In genomic region chr15:62903047-62903822, GRCm38 (mm10) we compare ENCODE assay signal across 9 mouse cellular contexts.
A peak's percentile ranks its signal among the peaks of the same experiment; 100 is the strongest.
DNase-seq lines count a peak whose midpoint lies in the region; ATAC-seq lines count a peak whose summit lies in the region.
"Had no signal": no experiment of that assay in that cellular context is flagged by ENCODE, and none has a peak within 500 bp of the region (broad histone marks: within the 10 kb centered on the region; RNA-seq: fewer than 3 reads in every experiment).

No protein-coding gene starts in this region.

- no peak overlapping the region for H3K4me3 ChIP-seq in embryonic facial prominence, embryonic 15.5 days (replicated peaks)
- no peak overlapping the region for H3K4me3 ChIP-seq in heart, embryonic 14.5 days (ENCODE audit: control insufficient read depth in 1 of 2, insufficient read depth in 1 of 2, low read depth in 1 of 2, low read length in 2 of 2)
- no peak overlapping the region for H3K4me3 ChIP-seq in limb, embryonic 15.5 days
- H3K4me3 ChIP-seq in neural tube, embryonic 15.5 days (replicated peaks) = no peak overlapping the region
- H3K4me3 ChIP-seq: liver, embryonic 13.5 days had no signal

- peaks cover 9% of the 10 kb centered on the region for H3K4me1 ChIP-seq in embryonic facial prominence, embryonic 15.5 days
- H3K4me1 ChIP-seq in heart, embryonic 14.5 days (ENCODE audit: control insufficient read depth in 2 of 2, insufficient read depth in 2 of 2, low read length in 2 of 2) = peaks cover 4 to 10% of the 10 kb centered on the region in 2 experiments
- H3K4me1 ChIP-seq in limb, embryonic 15.5 days = peaks cover 12% of the 10 kb centered on the region
- peaks cover 13% of the 10 kb centered on the region; the same call in 1 of the 2 replicates for H3K4me1 ChIP-seq in neural tube, embryonic 15.5 days
- H3K4me1 ChIP-seq: liver, embryonic 13.5 days had no signal

- DNase-seq in thymus, adult 18-20 months = peak; percentile 6 to 11
- DNase-seq in thymus, postnatal 10 days (ENCODE audit: low spot score in 2 of 2) = no peak
- peak; percentile 95 for DNase-seq in kidney, postnatal 14 days
- peak; percentile 53 for DNase-seq in urinary bladder, postnatal 14 days (ENCODE audit: low spot score)
- DNase-seq: liver, embryonic 13.5 days had no signal

- no peaks in the 10 kb centered on the region for H3K9me3 ChIP-seq in embryonic facial prominence, embryonic 15.5 days (replicated peaks)
- no peaks in the 10 kb centered on the region for H3K9me3 ChIP-seq in heart, embryonic 14.5 days (ENCODE audit: control insufficient read depth, low read length)
- no peaks in the 10 kb centered on the region for H3K9me3 ChIP-seq in limb, embryonic 15.5 days
- H3K9me3 ChIP-seq in neural tube, embryonic 15.5 days (replicated peaks) = no peaks in the 10 kb centered on the region
- H3K9me3 ChIP-seq: liver, embryonic 13.5 days had no signal

- 0 out of 2 replicates have a peak overlapping the region, but pooled peaks have one; percentile 1 for H3K4me2 ChIP-seq in embryonic facial prominence, embryonic 15.5 days (replicated peaks)
- H3K4me2 ChIP-seq in heart, embryonic 14.5 days (ENCODE audit: low read length) = no peak overlapping the region
- H3K4me2 ChIP-seq in limb, embryonic 15.5 days = no peak overlapping the region
- peak overlapping the region; percentile 27 for H3K4me2 ChIP-seq in neural tube, embryonic 15.5 days
- H3K4me2 ChIP-seq: liver, embryonic 13.5 days had no signal

- peak; percentile 80 for ATAC-seq in embryonic facial prominence, embryonic 15.5 days (ENCODE audit: insufficient number of reproducible peaks, low FRiP score, low TSS enrichment, low read depth)
- ATAC-seq in heart, embryonic 14.5 days (ENCODE audit: insufficient number of reproducible peaks, insufficient read depth, low FRiP score, low read depth) = no peak
- peak; percentile 85 for ATAC-seq in limb, embryonic 15.5 days (ENCODE audit: insufficient number of reproducible peaks, low FRiP score, low TSS enrichment, low read depth)
- peak; percentile 93 for ATAC-seq in neural tube, embryonic 15.5 days (ENCODE audit: low FRiP score)

- 23% methylated on average over 17 of the region's 17 CpGs for WGBS in embryonic facial prominence, embryonic 15.5 days
- 54% methylated on average over 17 of the region's 17 CpGs for WGBS in heart, embryonic 14.5 days
- WGBS in limb, embryonic 15.5 days = 37% methylated on average over 17 of the region's 17 CpGs
- WGBS in neural tube, embryonic 15.5 days = 20% methylated on average over 17 of the region's 17 CpGs

- H3K27ac ChIP-seq in embryonic facial prominence, embryonic 15.5 days (replicated peaks) = no peak overlapping the region
- H3K27ac ChIP-seq in heart, embryonic 14.5 days (replicated peaks in 1 of 2; ENCODE audit: control insufficient read depth in 1 of 2, insufficient read depth in 1 of 2, low read depth in 2 of 2, low read length in 2 of 2) = peak overlapping the region; percentile 34 to 41; a peak in 3 of 4 replicates
- H3K27ac ChIP-seq in limb, embryonic 15.5 days = no peak overlapping the region
- H3K27ac ChIP-seq in neural tube, embryonic 15.5 days (replicated peaks) = no peak overlapping the region
- H3K27ac ChIP-seq: liver, embryonic 13.5 days had no signal

- H3K27me3 ChIP-seq in embryonic facial prominence, embryonic 15.5 days = no peaks in the 10 kb centered on the region
- H3K27me3 ChIP-seq in heart, embryonic 14.5 days (ENCODE audit: control insufficient read depth, insufficient read depth, low read length) = no peaks in the 10 kb centered on the region
- H3K27me3 ChIP-seq in limb, embryonic 15.5 days = no peaks in the 10 kb centered on the region
- H3K27me3 ChIP-seq in neural tube, embryonic 15.5 days (replicated peaks) = no peaks in the 10 kb centered on the region
- H3K27me3 ChIP-seq: liver, embryonic 13.5 days had no signal

- H3K9ac ChIP-seq in embryonic facial prominence, embryonic 15.5 days = no peak overlapping the region
- H3K9ac ChIP-seq in heart, embryonic 14.5 days (ENCODE audit: low read length) = no peak overlapping the region
- no peak overlapping the region for H3K9ac ChIP-seq in limb, embryonic 15.5 days
- H3K9ac ChIP-seq in neural tube, embryonic 15.5 days (replicated peaks) = no peak overlapping the region
- H3K9ac ChIP-seq: liver, embryonic 13.5 days had no signal

- no peaks in the 10 kb centered on the region for H3K36me3 ChIP-seq in embryonic facial prominence, embryonic 15.5 days
- no peaks in the 10 kb centered on the region for H3K36me3 ChIP-seq in heart, embryonic 14.5 days (ENCODE audit: control insufficient read depth, insufficient read depth, low read length)
- no peaks in the 10 kb centered on the region for H3K36me3 ChIP-seq in limb, embryonic 15.5 days
- no peaks in the 10 kb centered on the region for H3K36me3 ChIP-seq in neural tube, embryonic 15.5 days
- H3K36me3 ChIP-seq: liver, embryonic 13.5 days had no signal

Comparison
In these comparisons a context has a peak if more than half of its experiments do, and no peak if none do; other contexts are left out.
1. DNase-seq: peak in thymus, adult 18-20 months (2 of 2), kidney, postnatal 14 days (single experiment) and urinary bladder, postnatal 14 days (single experiment); none in thymus, postnatal 10 days (0 of 2).
2. H3K27ac ChIP-seq: peak in heart, embryonic 14.5 days (2 of 2); none in embryonic facial prominence, embryonic 15.5 days (single experiment), limb, embryonic 15.5 days (single experiment) and neural tube, embryonic 15.5 days (single experiment).
3. H3K4me2 ChIP-seq: peak in embryonic facial prominence, embryonic 15.5 days (single experiment) and neural tube, embryonic 15.5 days (single experiment); none in heart, embryonic 14.5 days (single experiment) and limb, embryonic 15.5 days (single experiment).